Mouse (Mus musculus) lung, adult 18-20 months (tissue): ENCODE results near the gene Hat1.
A peak's percentile ranks its signal among the peaks of the same experiment; 100 is the strongest.
"Not testable (repeated sequence)": the region's sequence is repeated elsewhere in the genome, so short reads cannot be mapped to it uniquely, and the experiment has no call there.

ENCODE experiments used
- DNase-seq, 2 experiments: peaks; one replicate each; pipeline ENCODE4 v3.0.0; 2022; ENCODE audit warnings: mixed read lengths in 2 of 2

Hat1 gene

GRCm38 (mm10) chr2:71388951-71389763 is at the start of gene Hat1:
Gene Hat1, plus strand, starts transcription at chr2:71388958.
- peak; percentile 96 to 97 for DNase-seq

DNA sequence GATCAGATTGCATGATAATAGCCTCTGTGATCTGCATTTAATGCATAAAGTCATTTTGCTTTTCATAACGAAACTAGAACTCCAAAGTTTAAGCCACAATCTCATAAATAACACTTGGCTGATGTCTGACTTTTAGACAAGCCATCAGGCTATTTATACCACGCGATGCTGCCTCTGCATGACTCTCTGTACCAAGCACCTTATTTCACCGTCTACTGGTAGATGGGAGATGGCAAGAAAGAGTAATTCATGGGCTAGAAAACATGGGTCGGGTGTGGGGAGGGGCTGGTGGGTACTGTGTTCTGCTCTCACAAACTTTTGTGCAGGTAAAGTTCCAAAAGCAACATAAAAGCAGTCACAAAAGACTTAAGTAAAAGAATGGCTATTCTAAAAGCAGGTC is 48.6 kb upstream of the Hat1 start:
- no peak for DNase-seq

GRCm38 (mm10) chr2:71343884-71344640 is 44.7 kb upstream of the Hat1 start:
- no peak for DNase-seq

- no peak for DNase-seq
Observed at GRCm38 (mm10) chr2:71347160-71347559, 41.6 kb upstream of the Hat1 start.

DNA sequence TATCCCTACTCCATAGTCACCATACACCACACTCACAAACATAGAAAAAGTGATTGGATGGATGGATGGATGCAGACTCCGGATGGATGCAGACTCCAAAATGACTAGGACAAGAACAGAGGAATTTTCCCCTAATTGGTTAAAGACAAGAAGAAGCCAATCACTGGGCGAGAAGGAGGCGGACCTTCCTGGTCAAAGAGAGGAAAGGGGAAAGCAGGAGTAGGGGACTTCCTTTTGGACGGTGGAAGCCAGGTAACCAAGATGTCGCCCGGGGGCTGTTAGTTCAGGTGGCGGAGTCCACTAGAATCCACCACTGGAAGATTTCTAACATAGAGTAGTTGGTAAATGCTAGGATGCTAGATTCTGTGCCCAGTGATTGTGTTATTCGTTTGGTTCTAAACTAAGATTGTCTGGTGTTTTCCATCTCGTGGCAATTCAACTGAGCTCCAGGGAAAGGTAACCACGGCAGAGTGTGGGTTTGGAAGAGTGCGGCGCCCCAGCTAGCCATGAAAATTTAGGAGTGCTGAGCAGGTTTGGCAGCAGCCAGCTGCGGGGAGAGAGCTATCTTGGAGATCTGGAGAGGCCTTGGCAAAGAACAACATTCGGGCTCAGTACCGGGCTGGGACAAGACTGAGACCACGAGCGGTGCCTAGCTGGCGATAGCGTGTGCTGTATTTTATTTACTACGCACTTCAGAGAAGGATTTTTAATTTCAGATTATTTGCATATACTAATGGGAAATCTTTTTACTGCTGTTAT is 40.8 kb upstream of the Hat1 start:
- no peak for DNase-seq

GRCm38 (mm10) chr2:71349511-71349910 is 39.2 kb upstream of the Hat1 start:
- no peak for DNase-seq

- no peak for DNase-seq
Observed at GRCm38 (mm10) chr2:71350181-71350580, 38.6 kb upstream of the Hat1 start.

DNA sequence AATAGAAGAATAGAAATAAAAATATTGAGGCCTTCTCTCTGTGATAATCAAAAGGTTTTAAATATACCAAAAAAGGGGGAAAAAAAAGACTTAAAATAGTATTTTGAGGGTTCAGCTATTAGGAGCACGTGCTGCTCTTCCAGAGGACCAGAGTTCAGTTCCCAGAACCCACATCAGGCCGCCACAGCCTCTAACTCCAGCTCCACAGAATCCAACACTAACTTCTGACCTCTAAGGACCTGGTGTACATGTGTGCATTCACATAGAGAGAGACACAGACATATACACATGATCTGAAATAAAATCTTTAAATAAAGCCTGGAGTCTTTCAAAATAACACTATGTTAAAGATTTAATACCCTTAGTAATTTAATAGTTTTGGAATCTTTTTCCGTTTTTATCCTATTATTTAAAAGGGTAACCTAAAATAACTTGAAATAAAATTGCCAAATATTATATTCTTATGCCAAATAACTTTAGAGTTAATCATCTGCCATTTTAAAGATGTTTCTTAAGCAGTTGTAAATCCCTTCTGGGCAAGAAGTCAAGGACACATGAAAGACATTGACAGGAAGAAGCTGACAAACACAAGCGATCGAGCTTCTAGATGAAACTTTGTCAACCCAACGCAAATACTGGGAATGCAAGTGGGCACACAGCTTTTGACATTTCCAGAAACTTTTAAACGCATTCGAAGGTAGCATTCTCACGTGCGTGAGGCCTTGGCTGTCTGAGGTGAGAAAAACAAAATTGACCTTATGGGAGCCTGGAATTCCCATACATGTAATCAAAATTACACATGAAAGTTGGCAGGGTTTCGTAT is 37.6 kb upstream of the Hat1 start:
- DNase-seq: no peak

GRCm38 (mm10) chr2:71351727-71351987 is 37.1 kb upstream of the Hat1 start:
- DNase-seq: no peak

- no peak for DNase-seq
Observed at GRCm38 (mm10) chr2:71353306-71354054, 35.3 kb upstream of the Hat1 start.

GRCm38 (mm10) chr2:71354055-71354425 is 34.7 kb upstream of the Hat1 start:
- no peak for DNase-seq

- no peak for DNase-seq
Observed at GRCm38 (mm10) chr2:71358347-71358746, 30.4 kb upstream of the Hat1 start.

- no peak for DNase-seq
Observed at GRCm38 (mm10) chr2:71360192-71360591, 28.6 kb upstream of the Hat1 start.

- DNase-seq: peak in 1 of 2 experiments; percentile 15
Observed at GRCm38 (mm10) chr2:71366618-71367124, 22.1 kb upstream of the Hat1 start.

GRCm38 (mm10) chr2:71367125-71367880 is 21.5 kb upstream of the Hat1 start, which contains the start of gene Slc25a12:
Gene Slc25a12, minus strand, starts transcription at chr2:71367749.
- peak; percentile 81 to 86 for DNase-seq

DNA sequence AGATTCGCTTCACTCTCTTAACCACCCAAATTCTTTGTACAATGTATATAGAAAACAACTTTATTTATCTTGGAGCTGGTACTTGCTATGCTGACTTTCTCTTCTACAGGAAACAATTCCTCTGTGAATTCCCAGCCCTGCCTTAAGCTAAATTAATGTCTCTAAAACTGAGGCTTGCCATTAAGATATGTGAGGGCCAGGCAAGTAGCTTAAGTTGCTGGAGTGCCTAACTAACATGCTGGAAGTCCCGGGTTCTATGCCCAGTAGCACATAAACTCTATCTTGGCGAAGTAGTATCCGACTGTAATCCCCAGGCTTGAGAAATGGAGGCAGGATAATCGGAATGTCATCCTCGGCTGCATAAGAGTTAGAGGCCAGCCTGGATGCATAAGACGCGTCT is 20.7 kb upstream of the Hat1 start:
- DNase-seq: no peak

DNA sequence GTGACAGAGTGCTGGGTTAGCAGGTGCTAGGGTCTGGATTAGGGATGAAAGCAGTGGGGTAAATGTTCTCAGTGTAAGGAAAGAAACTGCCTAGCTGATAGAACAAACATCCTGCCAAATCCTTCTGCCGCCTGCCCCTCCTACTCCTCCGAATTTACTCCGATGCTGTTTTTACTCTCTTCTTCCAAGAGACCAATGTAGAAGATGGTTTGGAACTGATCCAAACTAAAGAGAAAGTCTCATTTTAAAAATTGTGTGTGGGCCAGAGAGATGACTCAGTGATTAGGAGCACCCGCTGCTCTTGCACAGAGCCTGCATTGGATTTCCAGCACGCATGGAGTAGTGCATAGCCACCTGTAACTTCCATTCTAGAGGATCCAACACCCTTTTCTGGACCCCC is 17.0 kb upstream of the Hat1 start:
- no peak for DNase-seq

- not testable (repeated sequence) for DNase-seq
Observed at GRCm38 (mm10) chr2:71372261-71372660, 16.5 kb upstream of the Hat1 start.

DNA sequence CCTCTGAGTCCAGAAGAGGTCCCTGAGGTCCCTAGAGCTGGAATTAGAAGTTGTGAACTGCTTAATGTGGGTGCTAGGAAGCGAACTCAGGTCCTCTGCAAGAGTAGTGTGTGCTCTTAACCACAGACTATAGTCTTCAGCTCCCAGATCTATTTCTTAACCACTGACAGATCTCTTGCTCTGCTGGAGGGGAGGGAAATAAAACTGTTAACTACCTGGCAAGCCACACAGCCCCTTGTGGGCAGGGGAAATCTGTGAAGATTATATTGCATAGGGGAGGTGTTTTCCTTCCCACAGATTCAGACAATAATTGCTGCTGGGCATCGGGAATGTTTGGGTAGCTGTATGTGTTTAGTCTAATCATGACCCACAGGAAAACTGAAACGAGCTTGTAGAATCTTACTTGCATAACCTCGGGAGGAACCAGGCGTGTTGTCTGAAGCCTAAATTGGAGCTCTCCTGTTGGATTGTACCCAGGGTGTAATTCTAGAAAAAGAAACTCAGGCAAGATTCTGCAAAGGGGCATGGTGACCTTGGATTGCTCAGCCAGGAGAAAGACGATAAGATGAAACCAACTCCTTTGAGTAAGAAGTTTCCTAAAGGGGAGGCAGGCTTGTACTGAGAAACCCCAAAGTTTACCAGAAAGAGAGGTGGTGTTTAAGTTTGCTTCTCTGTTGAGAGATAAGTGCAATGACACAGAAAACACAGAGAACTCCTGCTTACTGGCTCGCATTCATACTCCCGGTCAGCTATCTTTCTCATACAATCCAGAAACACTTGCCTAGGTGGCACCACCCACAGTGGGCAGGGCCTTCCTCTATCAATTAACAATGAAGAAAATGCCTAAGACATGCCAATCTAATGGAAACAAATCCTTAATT is 14.2 kb upstream of the Hat1 start:
- DNase-seq: no peak

DNA sequence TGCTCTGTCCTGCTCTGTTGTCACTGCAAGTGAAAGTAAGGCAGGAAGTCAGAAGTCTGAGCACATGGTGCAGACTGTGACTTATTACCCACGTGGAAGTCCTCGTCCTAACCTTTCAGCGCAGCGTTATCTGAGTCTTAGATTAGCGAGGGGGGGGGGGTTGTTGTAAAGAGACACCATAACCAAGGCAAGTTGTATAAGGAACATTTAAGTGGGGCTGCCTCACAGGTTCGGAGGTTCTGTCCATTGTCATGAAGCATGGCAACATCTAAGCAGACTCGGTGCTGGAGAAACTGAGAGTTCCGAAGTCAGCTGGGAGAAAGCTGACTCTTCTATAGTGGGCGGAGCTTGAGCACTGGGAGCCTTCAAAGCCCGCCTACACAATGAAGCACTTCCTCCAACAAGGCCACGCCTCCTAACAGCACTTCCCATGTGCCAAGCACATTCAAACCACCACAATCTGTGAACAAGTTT is 12.3 kb upstream of the Hat1 start:
- no peak for DNase-seq
